Mouse (Mus musculus) left cerebral cortex, postnatal 36 days (tissue): ENCODE data around the gene Parvb. TPM values are rescaled to one million over a fixed set of nuclear protein-coding genes. Genes with fewer than 3 reads are reported as not detected.
A peak's percentile ranks its signal among the peaks of the same experiment; 100 is the strongest.

Experiments
- DNase-seq, 2 experiments: peaks; one replicate each; pipeline ENCODE4 v3.0.0; 2021 to 2022; ENCODE audit warnings: low spot score in 2 of 2, mixed read lengths in 1 of 2
- intact Hi-C: fragments of 180-260 bp; cut with DNase I; formaldehyde crosslinking; loops from one replicate; pipeline ENCODE4 v1.15.1; 2025
- total RNA-seq, 2 experiments: library from RNA; stranded (reverse); gene quantifications; 2 replicates each; pipeline ENCODE4 v1.2.3; 2021

Parvb gene
- total RNA-seq, 2 experiments from 2014 or later: 21.4 to 26.7 TPM

DNA sequence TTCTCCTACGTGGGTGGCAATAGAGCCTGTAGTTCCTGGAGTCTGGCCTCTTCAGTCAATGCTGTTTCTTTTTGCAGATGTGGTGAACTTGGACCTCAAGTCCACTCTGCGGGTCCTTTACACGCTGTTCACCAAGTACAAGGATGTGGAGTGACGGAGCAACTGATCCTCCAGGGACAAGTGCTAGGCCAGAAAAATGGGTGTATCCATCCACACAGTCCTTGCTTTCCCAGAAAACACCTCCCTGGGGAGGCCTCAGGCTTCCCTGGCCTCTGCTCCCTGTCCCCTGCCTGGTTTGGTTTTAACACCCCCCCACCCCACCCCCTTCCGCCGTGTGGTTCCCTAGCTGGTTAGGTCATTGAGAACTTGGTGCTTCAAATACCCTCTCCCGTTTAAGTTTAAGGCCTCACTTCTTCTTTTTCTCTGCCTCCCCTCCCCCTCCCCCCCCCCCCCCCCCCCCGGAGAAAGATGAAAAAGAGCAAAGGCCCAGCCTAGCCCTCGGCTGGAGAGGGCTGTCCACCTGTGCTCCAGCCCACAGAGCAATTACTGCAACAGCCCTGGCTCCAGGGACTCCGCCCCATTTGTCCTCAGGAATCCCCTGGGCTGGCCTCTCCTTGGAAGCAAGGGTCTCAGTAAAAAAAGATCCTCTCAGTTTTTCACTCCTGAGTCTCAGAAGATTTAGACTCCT, 81.2 kb downstream of the Parvb start:
- intact Hi-C loops: no loop called here
- DNase-seq: no peak

GRCm38 (mm10) chr15:84313566-84313878, 81.7 kb downstream of the Parvb start:
- intact Hi-C loops: no loop called here
- DNase-seq: no peak

- no peak for DNase-seq
- intact Hi-C loops: no loop called here
These were observed 82.7 kb downstream of the Parvb start for GRCm38 (mm10) chr15:84314420-84315080.

- DNase-seq: no peak
- intact Hi-C loops: no loop called here
These were observed 83.6 kb downstream of the Parvb start for GRCm38 (mm10) chr15:84315276-84316046.

DNA sequence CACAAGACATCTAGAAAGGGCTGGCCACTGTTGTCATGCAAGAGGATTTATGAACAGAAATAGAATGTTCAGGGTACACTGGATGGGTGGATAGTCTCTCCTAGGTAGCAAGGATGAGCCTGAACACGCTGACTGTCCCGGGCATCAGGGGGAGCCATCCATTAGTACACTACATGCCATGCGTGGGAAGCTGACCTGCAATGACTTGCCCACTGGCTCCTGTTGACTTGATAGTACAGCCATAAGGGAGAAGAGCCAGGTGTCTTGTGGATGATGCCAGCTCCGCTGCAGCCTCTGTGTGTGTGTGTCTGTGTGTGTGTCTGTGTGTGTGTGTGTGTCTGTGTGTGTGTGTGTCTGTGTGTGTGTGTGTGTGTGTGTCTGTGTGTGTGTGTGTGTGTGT, 87.5 kb downstream of the Parvb start:
- intact Hi-C loops: no loop called here
- no peak for DNase-seq

DNA sequence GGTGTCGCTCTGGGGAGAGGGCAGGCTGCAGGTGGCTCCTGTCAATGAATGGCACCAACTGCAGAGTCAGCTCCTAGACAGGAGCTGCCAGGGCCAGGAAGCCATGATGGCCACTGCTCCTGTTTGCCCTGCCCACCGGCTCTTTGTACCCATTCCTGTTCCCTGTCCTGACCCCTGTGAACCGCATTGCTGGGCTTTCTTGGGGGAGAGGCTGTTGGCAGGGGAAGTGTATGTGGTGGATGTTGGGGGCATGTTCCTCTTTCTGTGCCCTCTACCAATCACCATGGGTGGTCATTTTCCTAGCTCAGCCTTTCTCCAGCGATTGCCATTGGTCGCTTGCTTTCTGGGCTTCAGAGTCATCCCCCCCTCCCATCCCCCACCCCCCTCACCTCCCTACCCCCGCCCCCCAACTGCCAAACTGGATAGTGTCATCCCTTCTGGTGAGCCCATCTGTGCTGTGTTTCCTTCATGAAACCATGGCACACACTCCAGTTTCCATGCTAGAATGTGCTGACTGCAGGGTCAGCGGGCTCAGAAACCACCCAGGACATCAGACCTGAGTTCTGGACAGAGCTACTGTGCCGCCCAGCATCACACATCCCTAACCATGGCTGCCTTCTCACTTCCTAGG, 89.8 kb downstream of the Parvb start:
- intact Hi-C loops: no loop called here

DNA sequence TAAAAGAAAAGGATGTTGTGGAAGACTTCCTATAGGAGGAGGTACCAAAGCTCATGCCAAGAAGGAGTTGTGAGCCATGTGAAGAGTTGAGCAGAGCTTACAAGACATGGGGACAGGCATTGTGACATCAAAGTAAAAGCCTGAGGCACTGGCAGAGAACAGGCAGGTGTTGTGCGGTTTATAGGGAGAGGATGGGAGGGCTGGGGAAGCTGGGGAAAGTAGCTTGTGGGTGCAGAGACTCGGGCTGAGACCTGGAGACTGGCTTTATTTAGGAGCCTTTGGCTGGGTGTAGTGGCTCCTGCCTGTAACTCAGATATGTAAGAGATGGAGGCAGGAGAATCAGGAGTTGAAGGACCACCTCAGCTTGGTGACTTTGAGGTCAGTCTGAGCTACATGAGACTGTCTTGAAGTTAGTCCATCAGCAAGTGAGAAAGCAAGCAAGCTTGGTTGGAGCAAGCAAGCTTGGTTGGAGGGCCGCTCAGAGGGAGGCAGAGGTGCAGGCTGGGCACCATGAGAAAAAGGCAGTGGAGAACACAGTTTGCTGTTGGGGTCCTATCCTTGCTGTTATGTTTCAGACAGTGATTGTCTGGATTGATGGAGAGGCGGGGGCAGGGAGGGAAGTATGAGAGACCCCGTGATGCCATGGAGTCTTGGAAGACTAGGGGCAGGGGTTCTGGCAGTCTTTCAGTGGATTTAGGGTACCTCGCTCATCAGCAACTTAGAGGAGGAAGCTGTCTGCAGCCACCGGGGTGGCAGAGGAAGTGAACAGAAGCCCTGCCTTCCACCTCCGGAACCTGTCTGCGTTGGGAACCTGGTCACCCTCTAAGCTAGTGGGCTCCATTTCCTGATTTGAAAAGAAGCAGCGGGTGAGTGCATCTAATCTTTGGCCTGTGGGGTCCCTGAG, 92.4 kb downstream of the Parvb start, which contains the start of gene Parvg:
TSS of gene Parvg (plus strand) at position 61 of the 904 bp plus-strand sequence.
- intact Hi-C loops: no loop called here
- no peak for DNase-seq

More for the DNA sequence above, 89.8 kb downstream of the Parvb start:
- DNase-seq: no peak

DNA sequence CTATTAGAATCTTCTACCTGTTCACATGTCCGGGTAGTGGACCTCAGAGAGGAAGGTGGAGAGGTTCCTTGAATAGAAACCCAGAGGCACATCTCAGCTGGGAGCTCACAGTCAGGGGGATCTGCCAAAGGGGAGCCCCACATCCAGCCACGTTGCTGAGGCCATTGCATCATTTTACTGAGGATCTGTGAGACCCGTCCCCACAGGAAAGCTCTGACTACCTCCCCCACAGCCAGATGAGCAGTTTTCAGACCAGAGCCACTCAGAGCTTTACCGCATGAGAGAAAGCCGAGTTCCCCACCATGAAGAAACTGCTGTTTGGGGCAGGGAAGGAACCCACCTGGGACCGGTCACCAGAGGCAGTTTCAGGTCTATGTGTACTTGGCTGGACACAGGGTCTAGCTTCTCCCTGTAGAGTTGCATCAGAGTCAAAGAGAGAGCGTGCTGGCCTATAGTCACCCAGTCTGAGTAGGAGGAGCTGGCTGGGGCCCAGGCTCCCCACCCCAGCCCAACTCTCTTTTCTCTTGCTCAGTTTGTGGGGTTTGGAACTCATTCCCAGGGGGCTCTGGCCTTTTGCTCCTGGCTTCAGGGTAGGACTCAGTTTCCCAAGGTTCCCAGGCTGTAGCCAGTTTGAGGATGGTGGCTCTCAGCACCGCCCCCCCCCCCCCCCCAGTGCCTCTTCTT, 93.2 kb downstream of the Parvb start:
- no peak for DNase-seq
- intact Hi-C loops: no loop called here

DNA sequence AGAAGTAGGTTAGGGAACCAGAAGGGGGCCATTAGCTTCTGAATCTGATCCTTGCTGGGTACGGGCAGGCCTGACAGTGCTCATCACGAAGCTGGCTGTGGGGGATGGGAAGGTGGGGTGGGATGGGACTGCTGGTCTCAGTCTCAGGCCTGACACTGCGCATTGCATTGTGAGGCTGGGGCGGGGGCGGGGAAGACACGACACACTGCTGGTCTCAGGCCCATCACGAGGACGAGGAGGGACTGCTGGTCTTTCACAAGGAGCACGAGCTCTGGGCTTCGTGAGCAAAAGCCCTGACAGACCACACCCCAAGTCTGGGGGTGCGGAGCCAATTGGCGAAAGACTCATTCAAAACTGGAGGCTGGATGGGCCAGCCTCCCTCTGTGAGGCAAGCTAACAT, 93.9 kb downstream of the Parvb start:
- intact Hi-C loops: no loop called here
- DNase-seq: no peak

GRCm38 (mm10) chr15:84328870-84329269, 97.0 kb downstream of the Parvb start:
- intact Hi-C loops: no loop called here
- no peak for DNase-seq

- no peak for DNase-seq
- intact Hi-C loops: no loop called here
These were observed 98.1 kb downstream of the Parvb start for GRCm38 (mm10) chr15:84329940-84330339.

DNA sequence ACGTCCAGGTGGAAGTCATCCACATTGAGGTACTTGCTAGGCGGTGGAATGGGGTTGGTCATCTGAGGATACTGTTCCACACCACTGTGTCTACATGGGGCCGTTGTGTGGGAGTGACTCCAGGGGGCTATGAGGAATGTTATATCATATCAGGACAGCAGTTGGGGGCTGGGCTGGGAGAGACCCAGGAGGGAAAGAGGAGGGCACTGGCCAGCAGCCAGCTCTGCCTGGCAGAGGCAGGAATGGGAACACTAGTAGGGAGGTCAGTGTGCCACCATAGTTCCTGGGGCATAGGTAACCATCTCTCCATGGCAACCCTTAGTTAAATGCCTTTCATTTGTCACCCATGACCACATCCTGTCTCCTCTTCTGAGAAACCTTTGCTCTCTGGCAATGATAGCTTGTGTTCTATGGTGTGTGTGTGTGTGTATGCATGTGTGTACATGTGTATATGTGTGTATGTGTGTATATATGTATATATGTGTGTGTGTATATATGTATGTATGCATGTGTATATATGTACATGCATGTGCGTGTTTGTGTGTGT, 99.3 kb downstream of the Parvb start:
- DNase-seq: no peak
- intact Hi-C loops: no loop called here

DNA sequence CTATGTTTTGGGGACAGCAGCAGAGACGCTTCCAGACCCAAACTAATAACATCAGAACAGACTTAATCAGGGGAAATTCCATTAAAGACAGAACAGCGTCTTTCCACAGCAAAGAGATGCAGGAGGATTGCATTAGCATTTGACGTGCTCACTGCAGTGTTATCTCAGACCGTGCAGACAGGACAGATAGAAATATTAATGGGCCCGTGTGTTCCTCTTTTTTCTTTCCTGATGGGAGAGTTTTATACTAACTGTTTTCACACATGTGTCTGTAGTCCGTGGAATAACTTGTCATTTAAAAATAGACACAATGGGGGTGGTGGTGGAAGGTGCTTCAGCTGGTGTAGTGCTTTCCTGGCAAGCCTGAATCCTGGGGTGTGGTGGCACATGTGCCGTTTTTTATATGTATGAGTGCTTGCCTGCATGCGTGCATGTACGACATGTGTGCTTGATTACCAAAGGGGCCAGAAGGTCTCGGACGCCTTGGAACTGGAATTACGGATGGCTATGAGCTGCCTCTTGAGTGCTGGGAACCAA, 104.5 kb downstream of the Parvb start:
- intact Hi-C loops: no loop called here
- no peak for DNase-seq

- DNase-seq: peak; percentile 42 to 52
- intact Hi-C loops: no loop called here
These were observed 105.8 kb downstream of the Parvb start for GRCm38 (mm10) chr15:84337599-84337998.

DNA sequence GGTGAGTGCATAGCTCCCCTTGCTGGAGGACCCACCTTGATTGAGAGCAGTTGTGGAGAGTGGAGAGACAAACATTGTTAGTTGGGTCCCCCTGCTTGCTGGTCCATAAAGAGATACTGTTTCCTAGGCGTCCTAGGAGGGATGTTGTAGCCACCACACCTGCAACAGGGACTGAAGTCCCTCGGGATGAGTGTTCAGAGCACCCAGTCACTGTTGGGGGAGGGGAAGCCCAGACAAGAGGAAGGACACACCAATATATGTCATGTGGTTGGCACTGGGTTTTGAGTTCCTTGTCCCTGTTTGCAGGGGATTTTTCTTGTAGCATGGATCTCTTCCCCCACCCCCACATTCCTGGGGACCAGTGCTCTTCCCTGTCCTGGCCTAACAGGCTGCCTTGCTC, 109.1 kb downstream of the Parvb start:
- DNase-seq: no peak
- intact Hi-C loops: no loop called here

- no peak for DNase-seq
- intact Hi-C loops: no loop called here
These were observed 116.9 kb downstream of the Parvb start for GRCm38 (mm10) chr15:84348769-84349168.

- intact Hi-C loops: no loop called here
- DNase-seq: no peak
These were observed 118.3 kb downstream of the Parvb start for GRCm38 (mm10) chr15:84349915-84350738.
